ENCODE assay signal across 7 mouse cellular contexts in genomic region chr16:38742113-38742658, GRCm38 (mm10). TPM values are rescaled to one million over a fixed set of nuclear protein-coding genes. Genes with fewer than 3 reads are reported as not detected.
A peak's percentile ranks its signal among the peaks of the same experiment; 100 is the strongest.
DNase-seq lines count a peak whose midpoint lies in the region; ATAC-seq and TF ChIP-seq lines count a peak whose summit lies in the region.

B4galt4 (plus strand) TSS chr16:38742264.

- H3K4me3 ChIP-seq in bone marrow, adult 2 months (replicated peaks; ENCODE audit: control insufficient read depth, low read depth, low read length), result peak within 1 kb of the TSS; percentile 50
- peak within 1 kb of the TSS; percentile 76 for H3K4me3 ChIP-seq in embryonic facial prominence, embryonic 14.5 days (ENCODE audit: low read depth, low read length)
- H3K4me3 ChIP-seq in heart, embryonic 10.5 days, result peak within 1 kb of the TSS; percentile 73
- peak within 1 kb of the TSS; percentile 83 for H3K4me3 ChIP-seq in kidney, embryonic 14.5 days (ENCODE audit: low read length)
- H3K4me3 ChIP-seq in limb, embryonic 15.5 days, result peak within 1 kb of the TSS; percentile 90
- H3K4me3 ChIP-seq in midbrain, postnatal 0 days (ENCODE audit: low read depth, low read length), result peak within 1 kb of the TSS; percentile 92
- H3K4me3 ChIP-seq in stomach, embryonic 16.5 days (replicated peaks; ENCODE audit: low read length), result peak within 1 kb of the TSS; percentile 80

- peak within 1 kb of the TSS; percentile 58; the same call in 1 of the 2 replicates for H3K27ac ChIP-seq in bone marrow, adult 2 months (ENCODE audit: control insufficient read depth, insufficient read depth, low read depth, low read length, poor library complexity)
- peak within 1 kb of the TSS; percentile 83 for H3K27ac ChIP-seq in embryonic facial prominence, embryonic 14.5 days (replicated peaks; ENCODE audit: low read depth, low read length)
- H3K27ac ChIP-seq in heart, embryonic 10.5 days, result peak within 1 kb of the TSS; percentile 92
- peak within 1 kb of the TSS; percentile 77 for H3K27ac ChIP-seq in kidney, embryonic 14.5 days (ENCODE audit: low read depth, low read length)
- peak within 1 kb of the TSS; percentile 76 for H3K27ac ChIP-seq in limb, embryonic 15.5 days
- peak within 1 kb of the TSS; percentile 85 for H3K27ac ChIP-seq in midbrain, postnatal 0 days (ENCODE audit: low read depth, low read length)
- H3K27ac ChIP-seq in stomach, embryonic 16.5 days (ENCODE audit: low read length), result peak within 1 kb of the TSS; percentile 76

- peak; percentile 95 for ATAC-seq in embryonic facial prominence, embryonic 14.5 days (ENCODE audit: low read depth)
- peak; percentile 97 for ATAC-seq in kidney, embryonic 14.5 days (ENCODE audit: low FRiP score, low TSS enrichment)
- peak; percentile 92 for ATAC-seq in limb, embryonic 15.5 days (ENCODE audit: insufficient number of reproducible peaks, low FRiP score, low TSS enrichment, low read depth)
- peak; percentile 94 for ATAC-seq in midbrain, postnatal 0 days (ENCODE audit: low FRiP score)
- ATAC-seq in stomach, embryonic 16.5 days (ENCODE audit: insufficient read depth, low FRiP score), result peak; percentile 95

- under 1% methylated on average over 69 of the region's 69 CpGs for WGBS in bone marrow, adult 2 months
- under 1% methylated on average over 12 of the region's 69 CpGs for WGBS in embryonic facial prominence, embryonic 14.5 days
- WGBS in heart, embryonic 10.5 days, result under 1% methylated on average over 68 of the region's 69 CpGs
- WGBS in kidney, embryonic 14.5 days, result 1% methylated on average over 44 of the region's 69 CpGs
- under 1% methylated on average over 64 of the region's 69 CpGs for WGBS in limb, embryonic 15.5 days
- under 1% methylated on average over 68 of the region's 69 CpGs for WGBS in midbrain, postnatal 0 days
- WGBS in stomach, embryonic 16.5 days, result under 1% methylated on average over 67 of the region's 69 CpGs

- 0 out of 2 replicates have a peak, but pooled peaks cover 6% of the 10 kb centered on the region for H3K36me3 ChIP-seq in embryonic facial prominence, embryonic 14.5 days (ENCODE audit: control insufficient read depth, insufficient read depth, low read length)
- H3K36me3 ChIP-seq in heart, embryonic 10.5 days, result peaks cover 5% of the 10 kb centered on the region; the same call in 1 of the 2 replicates
- H3K36me3 ChIP-seq in kidney, embryonic 14.5 days (ENCODE audit: control insufficient read depth, insufficient read depth, low read length), result no peaks in the 10 kb centered on the region
- H3K36me3 ChIP-seq in limb, embryonic 15.5 days, result peaks cover 4% of the 10 kb centered on the region; the same call in 1 of the 2 replicates
- H3K36me3 ChIP-seq in midbrain, postnatal 0 days (ENCODE audit: insufficient read depth, low read length), result no peaks in the 10 kb centered on the region
- H3K36me3 ChIP-seq in stomach, embryonic 16.5 days (ENCODE audit: control insufficient read depth, insufficient read depth, low read length), result no peaks in the 10 kb centered on the region

- H3K9me3 ChIP-seq in embryonic facial prominence, embryonic 14.5 days (ENCODE audit: control insufficient read depth, low read length), result no peaks in the 10 kb centered on the region
- H3K9me3 ChIP-seq in heart, embryonic 10.5 days, result no peaks in the 10 kb centered on the region
- H3K9me3 ChIP-seq in kidney, embryonic 14.5 days (ENCODE audit: control insufficient read depth, low read length), result no peaks in the 10 kb centered on the region
- H3K9me3 ChIP-seq in limb, embryonic 15.5 days, result no peaks in the 10 kb centered on the region
- H3K9me3 ChIP-seq in midbrain, postnatal 0 days (ENCODE audit: low read length), result no peaks in the 10 kb centered on the region
- H3K9me3 ChIP-seq in stomach, embryonic 16.5 days (replicated peaks; ENCODE audit: control insufficient read depth, low read length), result no peaks in the 10 kb centered on the region

- peak within 1 kb of the TSS; percentile 81 for H3K4me2 ChIP-seq in embryonic facial prominence, embryonic 14.5 days (ENCODE audit: low read depth, low read length)
- H3K4me2 ChIP-seq in kidney, embryonic 14.5 days (replicated peaks; ENCODE audit: low read depth, low read length), result peak within 1 kb of the TSS; percentile 85
- H3K4me2 ChIP-seq in limb, embryonic 15.5 days, result peak within 1 kb of the TSS; percentile 84
- H3K4me2 ChIP-seq in midbrain, postnatal 0 days (ENCODE audit: low read depth, low read length, poor library complexity, severe bottlenecking), result peak within 1 kb of the TSS; percentile 86
- H3K4me2 ChIP-seq in stomach, embryonic 16.5 days (ENCODE audit: low read depth, low read length), result peak within 1 kb of the TSS; percentile 90

- peak; percentile 26; the same call in 1 of the 2 replicates for TF ChIP-seq POLR2A in bone marrow, adult 2 months (IDR thresholded peaks at IDR 0.05; ENCODE audit: borderline replicate concordance, control insufficient read depth, low read depth, low read length)

- H3K4me1 ChIP-seq in bone marrow, adult 2 months (ENCODE audit: control insufficient read depth, insufficient read depth, low read length), result peaks cover 2% of the 10 kb centered on the region; the same call in 1 of the 2 replicates
- H3K4me1 ChIP-seq in embryonic facial prominence, embryonic 14.5 days (ENCODE audit: control insufficient read depth, insufficient read depth, low read length), result no peaks in the 10 kb centered on the region
- peaks cover 7% of the 10 kb centered on the region; the same call in 1 of the 2 replicates for H3K4me1 ChIP-seq in heart, embryonic 10.5 days
- peaks cover 5% of the 10 kb centered on the region; the same call in 1 of the 2 replicates for H3K4me1 ChIP-seq in kidney, embryonic 14.5 days (ENCODE audit: control insufficient read depth, insufficient read depth, low read length)
- peaks cover 9% of the 10 kb centered on the region; the same call in 1 of the 2 replicates for H3K4me1 ChIP-seq in limb, embryonic 15.5 days
- no peaks in the 10 kb centered on the region for H3K4me1 ChIP-seq in midbrain, postnatal 0 days (ENCODE audit: insufficient read depth, low read length)
- H3K4me1 ChIP-seq in stomach, embryonic 16.5 days (ENCODE audit: control insufficient read depth, insufficient read depth, low read length), result 0 out of 2 replicates have a peak, but pooled peaks cover 2% of the 10 kb centered on the region

- DNase-seq in embryonic facial prominence, embryonic 14.5 days (ENCODE audit: low spot score), result peak; percentile 89
- peak; percentile 90 for DNase-seq in heart, embryonic 10.5 days (ENCODE audit: low spot score)
- peak; percentile 78 for DNase-seq in midbrain, postnatal 0 days (ENCODE audit: low spot score)

- no peaks in the 10 kb centered on the region for H3K27me3 ChIP-seq in embryonic facial prominence, embryonic 14.5 days (replicated peaks; ENCODE audit: control insufficient read depth, insufficient read depth, low read length)
- H3K27me3 ChIP-seq in heart, embryonic 10.5 days (ENCODE audit: insufficient read depth, poor library complexity, severe bottlenecking), result no peaks in the 10 kb centered on the region
- H3K27me3 ChIP-seq in kidney, embryonic 14.5 days (ENCODE audit: control insufficient read depth, insufficient read depth, low read length), result no peaks in the 10 kb centered on the region
- H3K27me3 ChIP-seq in limb, embryonic 15.5 days, result no peaks in the 10 kb centered on the region
- H3K27me3 ChIP-seq in midbrain, postnatal 0 days (ENCODE audit: insufficient read depth, low read length), result no peaks in the 10 kb centered on the region
- H3K27me3 ChIP-seq in stomach, embryonic 16.5 days (ENCODE audit: control insufficient read depth, insufficient read depth, low read length), result no peaks in the 10 kb centered on the region

- TF ChIP-seq CTCF in bone marrow, adult 2 months (IDR thresholded peaks at IDR 0.05; ENCODE audit: control insufficient read depth, insufficient read depth, low read length), result no peak
- TF ChIP-seq CTCF in midbrain, postnatal 0 days (IDR thresholded peaks at IDR 0.05), result peak; percentile 44; the same call in 1 of the 2 replicates

- peak within 1 kb of the TSS; percentile 84 for H3K9ac ChIP-seq in embryonic facial prominence, embryonic 14.5 days (ENCODE audit: low read depth, low read length)
- H3K9ac ChIP-seq in kidney, embryonic 14.5 days (ENCODE audit: low read depth, low read length), result peak within 1 kb of the TSS; percentile 79
- H3K9ac ChIP-seq in limb, embryonic 15.5 days, result peak within 1 kb of the TSS; percentile 87
- peak within 1 kb of the TSS; percentile 91 for H3K9ac ChIP-seq in midbrain, postnatal 0 days (replicated peaks; ENCODE audit: low read length, poor library complexity, severe bottlenecking)
- H3K9ac ChIP-seq in stomach, embryonic 16.5 days (ENCODE audit: low read length), result peak within 1 kb of the TSS; percentile 94

RNA-seq across cellular contexts. Expression of gene B4galt4, which starts in this region (rescaled TPM):
- 4.2 and 12.8 TPM in 2 replicates for polyA plus RNA-seq in bone marrow, adult 2 months (2011; ENCODE audit: insufficient read depth, insufficient read length, low replicate concordance, missing spikeins)
- 30.2 and 31.9 TPM in 2 replicates for polyA plus RNA-seq in embryonic facial prominence, embryonic 14.5 days (2014; fragmentation: Nextera tagmentation; extraction: Ambion mirVana)
- 28.5 and 34.6 TPM in 2 replicates for polyA plus RNA-seq in heart, embryonic 10.5 days (2016; fragmentation: Nextera tagmentation; extraction: Ambion mirVana)
- polyA plus RNA-seq in kidney, embryonic 14.5 days (2014; fragmentation: Nextera tagmentation; extraction: Ambion mirVana), result 24.5 and 32.7 TPM in 2 replicates
- 26.4 and 26.5 TPM in 2 replicates for polyA plus RNA-seq in limb, embryonic 15.5 days (2015; fragmentation: Nextera tagmentation; extraction: Ambion mirVana)
- total RNA-seq in midbrain, postnatal 0 days (2014; rRNA removed), result 30.6 and 30.9 TPM in 2 replicates
- 26.5 and 28.1 TPM in 2 replicates for polyA plus RNA-seq in midbrain, postnatal 0 days (2015; fragmentation: Nextera tagmentation; extraction: Ambion mirVana)
- 20.8 TPM in 2 replicates for polyA plus RNA-seq in stomach, embryonic 16.5 days (2015; fragmentation: Nextera tagmentation; extraction: Ambion mirVana)

Comparison
In these comparisons a context has a peak if more than half of its experiments do, and no peak if none do; other contexts are left out.
1. Peak in every context shown above with its lines: DNase-seq, ATAC-seq, H3K4me3 ChIP-seq and H3K27ac ChIP-seq.